Mouse (Mus musculus): ENCODE measurements at regions not wholly inside any gene's neighbourhood (a gene's known extent, or its start where the extent isn't known, plus 50 kb on each side); places are given as distances from the start of the nearest gene placed in this dataset.
"Not testable (repeated sequence)": the region's sequence is repeated elsewhere in the genome, so short reads cannot be mapped to it uniquely, and the experiment has no call there.

GRCm38 (mm10) chr5:75402631-75403030, 172.1 kb upstream of the Kit start:
- no peaks in the 10 kb centered on the region for H3K36me3 ChIP-seq (ENCODE audit: control insufficient read depth, insufficient read depth, low read length)
- no peaks in the 10 kb centered on the region for H3K27me3 ChIP-seq (ENCODE audit: control insufficient read depth, insufficient read depth, low read length)
- H3K27ac ChIP-seq: no peak overlapping the region
- no peak overlapping the region for H3K4me3 ChIP-seq
- no peaks in the 10 kb centered on the region for H3K79me2 ChIP-seq (replicated peaks; ENCODE audit: control insufficient read depth, insufficient read depth, low read length)
- intact Hi-C loops (cut with DNase I): no loop called here
- TF ChIP-seq POLR2A (IDR thresholded peaks at IDR 0.05; ENCODE audit: insufficient read depth, low read depth, low read length): no peak
- TF ChIP-seq CTCF (IDR thresholded peaks at IDR 0.05): no peak
- no peaks in the 10 kb centered on the region for H3K4me1 ChIP-seq (ENCODE audit: control insufficient read depth, insufficient read depth, low read length)
- WGBS: 53% methylated on average over 3 of the region's 3 CpGs
- no peak overlapping the region for H3K9ac ChIP-seq (ENCODE audit: low read depth, low read length)
- DNase-seq: no peak

- intact Hi-C loops (cut with DNase I): no loop called here
- no peak for DNase-seq
- 80% methylated on average over 5 of the region's 5 CpGs for WGBS
Measured at GRCm38 (mm10) chr5:75403531-75403930, 171.2 kb upstream of the Kit start.

GRCm38 (mm10) chr5:75404601-75405285, 170.0 kb upstream of the Kit start:
- Histone ChIP-seq H3K36me3 (ENCODE audit: control insufficient read depth, insufficient read depth, low read length) (no peaks in the 10 kb centered on the region), H3K4me1 (ENCODE audit: control insufficient read depth, insufficient read depth, low read length) (no peaks in the 10 kb centered on the region), H3K9ac (ENCODE audit: low read depth, low read length) (no peak overlapping the region), H3K27ac (no peak overlapping the region), H3K79me2 (replicated peaks; ENCODE audit: control insufficient read depth, insufficient read depth, low read length) (no peaks in the 10 kb centered on the region), H3K4me3 (no peak overlapping the region), H3K27me3 (ENCODE audit: control insufficient read depth, insufficient read depth, low read length) (no peaks in the 10 kb centered on the region)
- no peak for DNase-seq
- 76% methylated on average over 9 of the region's 9 CpGs for WGBS
- intact Hi-C loops (cut with DNase I): no loop called here
- no peak for TF ChIP-seq POLR2A (IDR thresholded peaks at IDR 0.05; ENCODE audit: insufficient read depth, low read depth, low read length)
- TF ChIP-seq EP300 (IDR thresholded peaks at IDR 0.05; ENCODE audit: insufficient read depth, low read depth, low read length): no peak
- TF ChIP-seq CTCF (IDR thresholded peaks at IDR 0.05): no peak

More at GRCm38 (mm10) chr5:75403531-75403930, 171.2 kb upstream of the Kit start:
- no peaks in the 10 kb centered on the region for H3K36me3 ChIP-seq (ENCODE audit: control insufficient read depth, insufficient read depth, low read length)
- no peaks in the 10 kb centered on the region for H3K4me1 ChIP-seq (ENCODE audit: control insufficient read depth, insufficient read depth, low read length)
- H3K79me2 ChIP-seq (replicated peaks; ENCODE audit: control insufficient read depth, insufficient read depth, low read length): no peaks in the 10 kb centered on the region
- no peak for TF ChIP-seq CTCF (IDR thresholded peaks at IDR 0.05)
- no peak for TF ChIP-seq EP300 (IDR thresholded peaks at IDR 0.05; ENCODE audit: insufficient read depth, low read depth, low read length)
- no peak overlapping the region for H3K9ac ChIP-seq (ENCODE audit: low read depth, low read length)
- H3K27me3 ChIP-seq (ENCODE audit: control insufficient read depth, insufficient read depth, low read length): no peaks in the 10 kb centered on the region
- H3K27ac ChIP-seq: no peak overlapping the region
- H3K4me3 ChIP-seq: no peak overlapping the region

GRCm38 (mm10) chr5:75405496-75405895, 169.2 kb upstream of the Kit start:
- Histone ChIP-seq H3K9ac (ENCODE audit: low read depth, low read length) (no peak overlapping the region), H3K4me3 (no peak overlapping the region), H3K79me2 (replicated peaks; ENCODE audit: control insufficient read depth, insufficient read depth, low read length) (no peaks in the 10 kb centered on the region), H3K27ac (no peak overlapping the region), H3K27me3 (ENCODE audit: control insufficient read depth, insufficient read depth, low read length) (no peaks in the 10 kb centered on the region), H3K4me1 (ENCODE audit: control insufficient read depth, insufficient read depth, low read length) (no peaks in the 10 kb centered on the region), H3K36me3 (ENCODE audit: control insufficient read depth, insufficient read depth, low read length) (no peaks in the 10 kb centered on the region)
- intact Hi-C loops (cut with DNase I): no loop called here
- DNase-seq: no peak
- 48% methylated on average over 7 of the region's 7 CpGs for WGBS
- no peak for TF ChIP-seq CTCF (IDR thresholded peaks at IDR 0.05)
- TF ChIP-seq POLR2A (IDR thresholded peaks at IDR 0.05; ENCODE audit: insufficient read depth, low read depth, low read length): no peak
- no peak for TF ChIP-seq EP300 (IDR thresholded peaks at IDR 0.05; ENCODE audit: insufficient read depth, low read depth, low read length)

GRCm38 (mm10) chr5:75407686-75408085, 167.0 kb upstream of the Kit start:
- H3K27me3 ChIP-seq (ENCODE audit: control insufficient read depth, insufficient read depth, low read length): no peaks in the 10 kb centered on the region
- DNase-seq: no peak
- H3K9ac ChIP-seq (ENCODE audit: low read depth, low read length): no peak overlapping the region
- intact Hi-C loops (cut with DNase I): no loop called here
- no peaks in the 10 kb centered on the region for H3K4me1 ChIP-seq (ENCODE audit: control insufficient read depth, insufficient read depth, low read length)
- no peaks in the 10 kb centered on the region for H3K79me2 ChIP-seq (replicated peaks; ENCODE audit: control insufficient read depth, insufficient read depth, low read length)
- H3K4me3 ChIP-seq: no peak overlapping the region
- TF ChIP-seq CTCF (IDR thresholded peaks at IDR 0.05) (no peak), EP300 (IDR thresholded peaks at IDR 0.05; ENCODE audit: insufficient read depth, low read depth, low read length) (no peak), POLR2A (IDR thresholded peaks at IDR 0.05; ENCODE audit: insufficient read depth, low read depth, low read length) (no peak)
- no peaks in the 10 kb centered on the region for H3K36me3 ChIP-seq (ENCODE audit: control insufficient read depth, insufficient read depth, low read length)
- 92% methylated on average over 10 of the region's 10 CpGs for WGBS
- H3K27ac ChIP-seq: no peak overlapping the region

GRCm38 (mm10) chr5:75410240-75411186, 164.2 kb upstream of the Kit start:
- no peak overlapping the region for H3K27ac ChIP-seq
- no peaks in the 10 kb centered on the region for H3K4me1 ChIP-seq (ENCODE audit: control insufficient read depth, insufficient read depth, low read length)
- no peak for DNase-seq
- no peaks in the 10 kb centered on the region for H3K79me2 ChIP-seq (replicated peaks; ENCODE audit: control insufficient read depth, insufficient read depth, low read length)
- TF ChIP-seq POLR2A (IDR thresholded peaks at IDR 0.05; ENCODE audit: insufficient read depth, low read depth, low read length) (no peak), CTCF (IDR thresholded peaks at IDR 0.05) (no peak), EP300 (IDR thresholded peaks at IDR 0.05; ENCODE audit: insufficient read depth, low read depth, low read length) (no peak)
- no peak overlapping the region for H3K4me3 ChIP-seq
- no peak overlapping the region for H3K9ac ChIP-seq (ENCODE audit: low read depth, low read length)
- H3K27me3 ChIP-seq (ENCODE audit: control insufficient read depth, insufficient read depth, low read length): no peaks in the 10 kb centered on the region
- WGBS: 85% methylated on average over 24 of the region's 24 CpGs
- H3K36me3 ChIP-seq (ENCODE audit: control insufficient read depth, insufficient read depth, low read length): no peaks in the 10 kb centered on the region
- intact Hi-C loops (cut with DNase I): no loop called here

- 81% methylated on average over 2 of the region's 2 CpGs for WGBS
Measured at GRCm38 (mm10) chr5:75419282-75419681, 155.4 kb upstream of the Kit start.

More at GRCm38 (mm10) chr5:75419282-75419681, 155.4 kb upstream of the Kit start:
- intact Hi-C loops (cut with DNase I); H3K36me3 ChIP-seq (ENCODE audit: control insufficient read depth, insufficient read depth, low read length); H3K27me3 ChIP-seq (ENCODE audit: control insufficient read depth, insufficient read depth, low read length); H3K4me3 ChIP-seq; H3K79me2 ChIP-seq (replicated peaks; ENCODE audit: control insufficient read depth, insufficient read depth, low read length); H3K27ac ChIP-seq; H3K9ac ChIP-seq (ENCODE audit: low read depth, low read length); DNase-seq; H3K4me1 ChIP-seq (ENCODE audit: control insufficient read depth, insufficient read depth, low read length): not testable (repeated sequence)

Measured in heart, adult 2 months (tissue).